Mouse (Mus musculus) T-helper 1 cell (primary cell): ENCODE results near the gene 1600002K03Rik.
"Not testable (repeated sequence)": the region's sequence is repeated elsewhere in the genome, so short reads cannot be mapped to it uniquely, and the experiment has no call there.

ENCODE experiments used
- in situ Hi-C: fragments of 300-600 bp; cut with MboI, MseI; formaldehyde crosslinking; loops from one replicate; pipeline ENCODE4 v1.15.1; 2025; ENCODE audit warnings: high pct_unique_total_duplicates

1600002K03Rik gene

GRCm38 (mm10) chr10:80187739-80188138 lies 15.0 kb downstream of the 1600002K03Rik start:
- in situ Hi-C loops = no loop called here

GRCm38 (mm10) chr10:80188453-80189024 lies 15.8 kb downstream of the 1600002K03Rik start:
- in situ Hi-C loops = no loop called here

DNA sequence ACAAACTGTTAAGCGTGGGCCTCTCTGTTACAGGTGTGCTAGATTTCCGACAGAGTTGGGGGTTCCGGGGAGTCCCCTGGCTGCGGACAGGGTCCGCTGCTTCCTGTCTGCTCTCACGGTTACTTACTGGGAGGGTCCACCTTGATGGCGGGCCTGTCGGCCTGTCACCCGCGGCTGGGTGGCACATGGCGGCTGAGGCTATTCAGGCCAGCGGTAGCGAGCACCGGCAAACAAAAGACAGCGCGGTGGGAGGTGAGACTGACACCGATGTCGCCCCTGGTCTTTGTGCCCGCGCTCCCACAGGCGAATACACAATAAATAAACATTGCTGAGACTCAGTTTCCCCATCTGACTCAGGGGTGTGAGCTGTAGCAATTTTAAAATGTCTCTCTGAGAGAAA lies 17.3 kb downstream of the 1600002K03Rik start:
- in situ Hi-C loops = no loop called here

DNA sequence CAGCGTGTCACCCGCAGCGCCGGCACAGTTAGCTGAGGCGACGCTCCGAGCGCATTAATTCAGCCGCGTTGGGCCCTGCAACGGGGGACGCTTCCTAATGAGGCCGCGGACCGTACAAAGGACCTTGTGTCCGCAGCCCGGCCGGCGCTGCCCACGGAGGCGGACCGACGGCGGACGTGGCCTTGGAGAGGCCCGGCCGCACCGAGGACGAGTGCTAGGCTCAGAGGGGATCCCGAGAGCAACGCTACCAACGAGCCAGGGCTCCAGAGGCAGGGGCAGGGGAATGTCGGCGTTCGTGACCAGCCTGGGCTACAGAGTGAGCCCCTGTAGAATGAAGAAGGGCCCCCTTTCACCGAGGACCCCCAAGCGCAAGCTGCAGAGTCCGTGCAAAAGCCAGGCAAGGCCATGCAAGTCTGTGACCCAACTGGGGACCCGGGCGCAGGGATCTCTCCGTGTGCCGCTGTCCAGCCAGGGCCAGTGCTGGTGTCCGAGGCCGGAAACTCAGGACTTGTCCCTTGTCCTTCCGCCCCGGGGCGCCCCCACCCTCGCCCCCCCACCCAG lies 17.8 kb downstream of the 1600002K03Rik start:
- in situ Hi-C loops = no loop called here

- in situ Hi-C loops = no loop called here
Measured at GRCm38 (mm10) chr10:80193976-80194375, 21.2 kb downstream of the 1600002K03Rik start.

DNA sequence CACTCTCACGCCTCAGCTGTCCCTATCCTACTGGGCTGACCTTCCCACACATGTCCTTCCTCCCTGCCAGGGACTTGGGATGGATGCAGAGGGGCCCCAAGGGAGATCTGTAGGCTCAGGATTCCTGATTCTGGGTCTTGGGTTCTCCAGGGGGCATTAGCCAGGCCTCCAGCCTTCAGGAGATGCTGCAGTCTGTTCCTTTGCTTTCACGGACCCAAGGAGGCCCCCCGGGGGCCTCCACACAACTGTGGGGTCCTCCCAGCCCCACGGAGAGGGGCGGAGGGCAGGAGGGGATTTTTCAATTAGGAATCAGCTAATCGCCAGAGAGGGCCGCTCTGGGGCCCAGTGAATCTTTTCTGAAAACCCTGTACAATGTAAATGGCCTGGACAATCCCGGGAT lies 21.7 kb downstream of the 1600002K03Rik start:
- in situ Hi-C loops = no loop called here

GRCm38 (mm10) chr10:80196167-80196566 lies 23.4 kb downstream of the 1600002K03Rik start:
- in situ Hi-C loops = no loop called here

- in situ Hi-C loops = no loop called here
Measured at GRCm38 (mm10) chr10:80196778-80197581, 24.2 kb downstream of the 1600002K03Rik start.

- in situ Hi-C loops = no loop called here
Measured at GRCm38 (mm10) chr10:80199440-80200008, 26.8 kb downstream of the 1600002K03Rik start.

- in situ Hi-C loops = no loop called here
Measured at GRCm38 (mm10) chr10:80200485-80200884, 27.7 kb downstream of the 1600002K03Rik start.

DNA sequence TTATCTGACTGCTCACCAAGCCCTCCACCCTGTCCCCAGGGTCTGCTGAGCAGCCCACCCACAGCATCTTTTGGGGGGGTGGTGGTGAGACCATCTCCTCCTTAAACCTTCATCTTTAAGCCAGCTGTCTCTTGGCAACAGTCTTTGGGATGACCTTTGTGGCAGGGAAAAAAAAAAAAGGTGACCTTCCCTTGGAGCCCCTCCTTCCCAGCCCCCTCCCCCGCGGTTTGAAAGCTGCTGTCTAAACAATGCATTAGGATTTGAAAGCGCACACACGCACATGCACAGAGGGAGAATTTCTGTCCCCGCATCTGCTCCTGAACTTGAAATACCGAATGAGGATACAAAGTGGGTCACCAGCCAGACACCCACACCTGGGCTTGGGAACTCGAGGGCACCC lies 31.3 kb downstream of the 1600002K03Rik start:
- in situ Hi-C loops = no loop called here

GRCm38 (mm10) chr10:80207201-80207600 lies 34.5 kb downstream of the 1600002K03Rik start:
- in situ Hi-C loops = no loop called here

DNA sequence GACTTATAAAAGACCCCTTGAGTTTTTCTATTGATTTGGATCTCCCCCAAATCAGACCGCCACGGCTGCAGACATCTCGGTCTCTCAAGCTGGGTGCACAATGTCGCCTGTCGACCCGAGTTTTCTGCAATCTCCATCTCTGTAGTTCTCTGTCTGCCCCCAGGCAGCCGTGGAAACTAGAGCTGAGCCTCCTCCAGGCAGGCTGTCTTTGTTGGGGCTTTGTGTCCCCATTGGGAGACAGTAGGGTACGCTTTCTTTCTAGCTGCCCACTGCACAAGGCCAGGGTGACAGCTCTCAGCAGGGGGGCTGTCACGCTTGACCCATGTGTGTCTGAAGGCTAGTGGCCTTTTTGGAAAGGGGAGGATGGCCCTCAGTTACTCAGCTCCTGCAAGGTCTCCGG lies 34.9 kb downstream of the 1600002K03Rik start:
- in situ Hi-C loops = no loop called here

DNA sequence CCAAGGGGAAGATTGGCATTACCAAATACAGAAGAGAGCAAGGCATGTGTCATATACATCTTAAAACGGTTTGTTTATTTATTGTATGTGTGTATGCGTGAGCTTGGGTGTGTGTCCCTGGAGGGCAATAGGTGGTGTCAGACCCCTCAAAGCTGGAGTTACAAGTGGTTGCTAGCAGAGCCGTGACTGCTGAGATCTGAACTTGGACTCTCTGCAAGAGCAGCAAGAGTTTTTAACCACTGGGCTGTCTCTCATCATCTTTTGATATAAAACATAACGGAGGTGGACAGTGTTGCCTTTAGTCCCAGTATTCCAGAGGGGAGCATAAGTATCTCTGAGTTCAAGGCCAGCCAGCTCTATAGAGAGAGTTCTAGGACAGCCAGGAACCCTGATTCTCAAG lies 35.5 kb downstream of the 1600002K03Rik start:
- in situ Hi-C loops = no loop called here

DNA sequence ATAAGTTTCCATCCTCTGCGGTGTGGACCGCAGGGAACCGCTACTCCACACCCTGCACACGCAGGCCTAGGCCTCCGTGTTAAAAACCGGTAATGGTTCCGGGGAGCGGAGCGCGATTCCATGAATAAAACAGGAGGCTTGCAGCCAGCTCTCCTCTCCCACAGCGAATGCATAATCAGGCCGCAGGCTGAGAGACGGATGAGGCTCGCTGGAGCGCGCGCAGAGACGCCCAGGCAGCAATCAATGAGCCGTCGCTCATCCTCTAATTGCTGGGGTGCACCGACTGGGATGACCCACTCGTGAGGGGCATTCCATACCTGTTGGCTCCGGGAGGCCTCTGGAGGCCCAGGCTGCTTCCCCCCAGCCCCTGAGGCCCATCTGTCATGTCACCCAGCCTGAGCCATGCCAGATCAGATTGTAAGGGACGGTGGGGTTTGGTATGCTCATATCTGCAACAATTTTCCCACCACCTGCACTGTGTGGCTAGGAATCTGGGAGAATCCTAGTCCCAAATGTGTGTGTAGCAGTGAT lies 36.2 kb downstream of the 1600002K03Rik start:
- in situ Hi-C loops = no loop called here

DNA sequence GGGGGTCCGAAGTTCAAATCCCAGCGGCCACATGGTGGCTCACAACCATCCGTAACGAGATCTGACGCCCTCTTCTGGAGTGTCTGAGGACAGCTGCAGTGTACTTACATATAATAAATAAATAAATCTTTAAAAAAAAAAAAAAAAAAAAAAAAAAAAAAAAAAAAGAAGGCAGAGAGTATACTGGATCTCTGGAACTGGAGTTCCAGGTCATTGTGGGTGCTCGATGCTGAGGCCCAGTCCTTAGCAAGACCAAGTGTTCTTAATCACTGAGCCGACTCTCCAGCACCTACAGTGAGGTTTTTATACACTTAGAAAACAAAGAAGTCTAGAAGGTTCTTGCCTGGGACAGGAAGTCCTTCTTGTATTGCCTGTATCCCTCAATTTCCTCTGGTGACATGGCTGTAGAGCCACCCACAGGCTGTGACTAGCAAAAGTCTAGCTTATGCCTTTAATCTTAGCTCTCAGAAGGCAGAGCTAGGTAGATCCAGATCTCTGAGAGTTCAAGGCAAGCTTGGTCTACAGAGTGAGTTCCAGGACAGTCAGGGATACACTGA lies 38.9 kb downstream of the 1600002K03Rik start:
- in situ Hi-C loops = not testable (repeated sequence)

- in situ Hi-C loops = no loop called here
Measured at GRCm38 (mm10) chr10:80215048-80215772, 42.5 kb downstream of the 1600002K03Rik start.

DNA sequence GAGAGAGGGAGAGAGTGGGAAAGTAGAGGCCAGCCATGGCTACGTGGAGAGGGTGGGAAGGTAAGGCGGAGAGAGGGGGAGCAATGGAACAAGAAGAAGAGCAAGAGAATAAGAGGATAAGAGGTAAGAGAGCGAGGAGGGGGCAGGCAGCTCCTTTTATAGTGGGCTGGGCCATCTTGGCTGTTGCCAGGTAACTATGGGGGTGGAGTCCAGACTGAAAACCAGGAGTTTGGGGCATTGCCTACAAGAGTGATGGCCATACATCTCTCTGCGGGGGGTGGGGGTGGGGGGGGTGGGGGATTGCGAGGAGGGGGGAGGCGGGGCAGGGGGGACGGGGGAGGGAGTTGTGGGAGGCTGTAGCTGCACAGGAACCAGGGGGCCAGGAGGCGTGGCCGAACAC lies 47.9 kb downstream of the 1600002K03Rik start:
- in situ Hi-C loops = no loop called here

DNA sequence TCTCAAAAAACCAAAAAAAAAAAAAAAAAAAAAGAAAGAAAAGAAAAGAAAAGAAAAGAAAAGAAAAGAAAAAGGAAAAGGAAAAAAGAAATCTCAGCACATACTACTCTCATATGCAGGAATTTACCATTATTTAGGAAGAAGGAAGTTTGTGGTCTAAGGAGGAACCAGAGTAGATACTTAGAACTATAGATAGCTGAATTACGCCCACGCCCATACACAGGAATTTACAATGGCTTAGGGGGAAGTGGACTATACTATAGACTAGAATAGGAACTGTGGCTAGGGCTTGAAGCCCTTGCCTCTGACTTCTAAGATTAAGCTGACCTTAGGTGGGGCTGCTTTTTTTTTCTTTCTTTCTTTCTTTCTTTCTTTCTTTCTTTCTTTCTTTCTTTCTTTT lies 50.4 kb downstream of the 1600002K03Rik start:
- in situ Hi-C loops = not testable (repeated sequence)
